Mouse (Mus musculus): ENCODE data around the gene Rnase4. TPM values are rescaled to one million over a fixed set of nuclear protein-coding genes. Genes with fewer than 3 reads are reported as not detected.

Rnase4 gene
- polyA plus RNA-seq (2012; rRNA removed): 581 and 650 TPM in 2 replicates

DNA sequence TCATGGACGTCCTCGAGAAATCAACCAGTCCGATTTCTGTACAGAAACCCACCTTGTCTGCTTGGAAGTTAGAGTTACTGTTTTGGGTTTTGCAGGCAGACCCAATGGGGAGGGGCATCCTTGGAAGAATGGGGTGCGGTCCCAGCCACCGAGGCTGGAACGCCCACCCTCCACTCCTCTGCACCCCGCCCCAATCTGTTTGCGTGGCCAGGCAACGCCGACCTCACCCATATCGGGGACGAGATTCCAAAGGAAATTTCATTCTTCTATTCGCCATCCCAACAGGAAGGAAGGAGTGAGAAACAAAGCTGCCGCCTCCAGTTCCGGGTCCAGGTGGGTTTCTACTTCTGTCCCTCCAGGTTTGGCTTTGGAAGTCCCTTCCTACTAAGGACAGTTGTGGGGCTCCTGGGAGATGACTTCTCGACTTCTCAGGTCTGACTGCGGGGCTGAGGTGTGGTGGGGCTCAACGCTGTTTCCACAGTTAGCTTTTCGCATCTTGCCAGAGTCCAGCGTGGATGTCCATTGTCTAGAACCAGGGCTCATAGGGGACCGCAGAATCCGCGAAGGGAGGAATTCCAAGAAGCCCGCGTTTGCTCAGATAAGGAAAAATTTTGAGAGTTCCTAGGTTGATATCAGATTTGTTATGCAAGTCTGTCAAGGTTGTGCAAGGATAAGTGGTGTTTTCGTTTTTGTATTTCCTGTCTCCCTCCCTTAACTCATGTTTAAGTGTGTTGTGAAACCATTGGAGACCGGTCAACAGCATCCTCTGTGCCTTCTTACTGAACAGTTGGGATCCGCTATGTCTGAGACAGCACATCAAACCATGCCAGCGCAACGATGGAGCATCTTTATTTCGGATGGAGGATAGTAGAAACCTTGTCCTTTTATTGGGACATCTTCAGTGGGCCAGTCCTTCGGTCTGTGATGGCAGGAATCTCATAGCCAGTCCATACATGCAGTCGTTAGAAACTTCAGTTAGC is at the start of gene Rnase4, which contains the start of gene Ang:
Gene Rnase4 (plus strand): TSS at position 157 of the 980 bp plus-strand sequence.
Gene Ang (plus strand): TSS at position 230 of the 980 bp plus-strand sequence.
- H3K4me3 ChIP-seq (replicated peaks; ENCODE audit: extremely low read depth, low read depth, low read length): peak within 1 kb of the TSS; percentile 93
- TF ChIP-seq POLR2A (IDR thresholded peaks at IDR 0.05; ENCODE audit: borderline replicate concordance, extremely low read depth, low read depth, low read length) (peak; percentile 42; the same call in 1 of the 2 replicates), CTCF (IDR thresholded peaks at IDR 0.05; ENCODE audit: insufficient read depth, low read length) (no peak)
- H3K4me1 ChIP-seq (ENCODE audit: control insufficient read depth, insufficient read depth, low read length): peaks cover 13% of the 10 kb centered on the region
- WGBS: 5% methylated on average over 33 of the region's 33 CpGs
- peak; percentile 71 for DNase-seq

DNA sequence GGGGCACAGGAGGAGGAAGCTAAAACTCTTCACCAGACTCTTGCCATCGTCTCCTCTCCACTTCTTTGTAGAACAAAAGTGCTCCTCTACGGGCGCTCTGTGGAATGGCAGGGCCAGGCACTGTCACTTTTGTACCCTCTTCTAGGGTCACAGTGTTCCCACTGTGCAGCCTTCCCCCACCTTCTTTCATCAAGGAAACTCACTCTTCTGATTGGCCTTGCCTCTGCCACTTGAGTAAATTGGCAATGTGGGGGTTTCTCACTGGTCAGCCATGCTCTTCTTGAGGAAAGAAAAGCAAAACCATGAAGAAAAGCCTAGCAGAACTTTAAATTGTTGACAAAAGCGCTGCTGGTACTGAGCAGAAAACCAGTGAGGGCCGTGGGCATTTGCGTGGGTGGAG is 49.1 kb upstream of the Rnase4 start, which contains the start of gene Rnase9:
Gene Rnase9 (minus strand): TSS at position 101 of the 400 bp plus-strand sequence.
- WGBS: 83% methylated on average over 6 of the region's 6 CpGs
- no peak for DNase-seq

DNA sequence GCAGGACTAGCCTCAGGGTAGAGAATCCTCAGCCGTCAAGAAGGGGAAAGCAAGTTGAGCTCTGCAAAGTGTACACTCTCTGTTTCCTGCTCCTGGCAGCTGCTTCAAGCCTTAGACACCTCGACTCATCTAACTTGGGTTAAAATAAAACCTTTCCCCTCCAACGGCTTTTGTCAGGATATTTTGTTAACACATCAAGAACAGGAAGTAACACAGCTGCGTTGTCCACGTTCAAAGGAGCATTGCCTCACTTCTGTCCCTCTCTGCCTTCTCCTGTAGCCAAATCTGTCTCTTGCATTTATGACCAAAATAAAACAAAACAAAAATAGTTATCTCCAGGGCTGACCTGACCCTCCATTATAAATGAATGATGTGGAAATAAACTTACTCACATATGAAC is 43.0 kb upstream of the Rnase4 start:
- Histone ChIP-seq H3K4me3 (replicated peaks; ENCODE audit: extremely low read depth, low read depth, low read length) (no peak overlapping the region), H3K4me1 (ENCODE audit: control insufficient read depth, insufficient read depth, low read length) (no peaks in the 10 kb centered on the region)
- TF ChIP-seq POLR2A (IDR thresholded peaks at IDR 0.05; ENCODE audit: borderline replicate concordance, extremely low read depth, low read depth, low read length): no peak
- no peak for TF ChIP-seq CTCF (IDR thresholded peaks at IDR 0.05; ENCODE audit: insufficient read depth, low read length)
- 15% methylated on average over 5 of the region's 5 CpGs for WGBS
- DNase-seq: no peak

More for the DNA sequence above, 49.1 kb upstream of the Rnase4 start, which contains the start of gene Rnase9:
- no peak within 1 kb of the TSS for H3K4me3 ChIP-seq (replicated peaks; ENCODE audit: extremely low read depth, low read depth, low read length)
- TF ChIP-seq POLR2A (IDR thresholded peaks at IDR 0.05; ENCODE audit: borderline replicate concordance, extremely low read depth, low read depth, low read length) (no peak), CTCF (IDR thresholded peaks at IDR 0.05; ENCODE audit: insufficient read depth, low read length) (no peak)
- no peaks in the 10 kb centered on the region for H3K4me1 ChIP-seq (ENCODE audit: control insufficient read depth, insufficient read depth, low read length)

DNA sequence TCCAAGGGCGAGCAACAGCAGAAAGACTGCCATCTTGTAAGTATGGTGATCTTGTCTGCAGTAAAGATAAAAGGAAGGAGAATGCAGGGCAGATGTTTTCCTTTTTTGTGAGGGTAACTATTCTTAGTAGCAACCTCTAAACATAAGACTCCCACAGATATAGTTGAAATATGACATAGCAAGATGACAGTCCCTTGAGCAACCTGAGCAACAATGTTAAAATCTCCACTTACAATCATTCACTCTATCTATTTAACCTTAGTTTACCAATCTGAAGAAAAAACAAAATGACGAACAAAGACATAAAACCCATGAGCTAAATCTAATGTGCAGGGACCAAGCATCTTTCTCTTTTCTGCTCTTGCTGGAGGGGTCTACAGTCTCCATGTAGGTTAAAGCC is 40.8 kb upstream of the Rnase4 start, which contains the start of gene Rnase11:
Gene Rnase11 (minus strand): TSS at position 101 of the 400 bp plus-strand sequence.
- Histone ChIP-seq H3K4me3 (replicated peaks; ENCODE audit: extremely low read depth, low read depth, low read length) (no peak within 1 kb of the TSS), H3K4me1 (ENCODE audit: control insufficient read depth, insufficient read depth, low read length) (no peaks in the 10 kb centered on the region)
- TF ChIP-seq CTCF (IDR thresholded peaks at IDR 0.05; ENCODE audit: insufficient read depth, low read length) (no peak), POLR2A (IDR thresholded peaks at IDR 0.05; ENCODE audit: borderline replicate concordance, extremely low read depth, low read depth, low read length) (no peak)
- DNase-seq: no peak
- 83% methylated on average over 2 of the region's 2 CpGs for WGBS

DNA sequence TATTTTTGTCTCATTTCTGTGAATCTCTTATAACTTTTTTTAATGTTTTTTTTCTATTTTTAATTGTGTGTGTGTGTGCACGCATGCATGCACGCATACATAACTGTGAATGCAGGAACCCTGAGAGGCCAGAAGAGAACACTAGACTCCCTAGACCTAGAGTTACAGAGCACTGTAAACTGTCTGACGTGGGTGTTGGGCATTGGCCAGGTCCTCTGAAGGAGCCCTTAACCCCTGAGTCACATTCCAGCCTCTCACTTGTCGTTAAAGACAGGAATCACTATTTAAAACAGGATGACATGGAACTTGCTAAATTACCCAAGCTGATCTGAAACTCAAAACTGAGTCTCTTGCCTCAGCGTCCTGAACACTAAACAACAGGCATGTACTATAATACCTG is 38.9 kb upstream of the Rnase4 start:
- no peak for DNase-seq
- WGBS: 36% methylated on average over 5 of the region's 5 CpGs
- Histone ChIP-seq H3K4me1 (ENCODE audit: control insufficient read depth, insufficient read depth, low read length) (no peaks in the 10 kb centered on the region), H3K4me3 (replicated peaks; ENCODE audit: extremely low read depth, low read depth, low read length) (no peak overlapping the region)
- TF ChIP-seq CTCF (IDR thresholded peaks at IDR 0.05; ENCODE audit: insufficient read depth, low read length) (no peak), POLR2A (IDR thresholded peaks at IDR 0.05; ENCODE audit: borderline replicate concordance, extremely low read depth, low read depth, low read length) (no peak)

DNA sequence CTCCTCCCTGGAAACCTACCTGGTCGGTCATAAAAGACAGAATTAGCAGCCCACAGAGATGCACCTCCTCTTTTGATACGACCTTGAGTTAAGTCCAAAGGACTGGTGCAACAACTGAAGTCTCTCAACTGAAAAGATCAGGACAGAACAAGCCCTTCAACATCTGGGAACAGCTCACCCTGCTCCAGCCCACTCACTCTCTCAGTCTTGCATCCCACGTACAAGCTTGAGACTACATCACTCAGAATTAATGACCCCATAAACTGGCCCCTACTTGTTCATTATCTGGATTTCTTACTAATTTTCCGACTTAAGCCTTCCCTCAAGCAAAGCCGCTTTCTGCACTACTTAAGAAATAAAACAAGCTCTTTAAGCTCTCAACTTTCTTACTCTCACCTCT is 37.7 kb upstream of the Rnase4 start:
- Histone ChIP-seq H3K4me1 (ENCODE audit: control insufficient read depth, insufficient read depth, low read length) (no peaks in the 10 kb centered on the region), H3K4me3 (replicated peaks; ENCODE audit: extremely low read depth, low read depth, low read length) (no peak overlapping the region)
- WGBS: 71% methylated on average over 5 of the region's 5 CpGs
- no peak for DNase-seq
- TF ChIP-seq CTCF (IDR thresholded peaks at IDR 0.05; ENCODE audit: insufficient read depth, low read length) (no peak), POLR2A (IDR thresholded peaks at IDR 0.05; ENCODE audit: borderline replicate concordance, extremely low read depth, low read depth, low read length) (no peak)

DNA sequence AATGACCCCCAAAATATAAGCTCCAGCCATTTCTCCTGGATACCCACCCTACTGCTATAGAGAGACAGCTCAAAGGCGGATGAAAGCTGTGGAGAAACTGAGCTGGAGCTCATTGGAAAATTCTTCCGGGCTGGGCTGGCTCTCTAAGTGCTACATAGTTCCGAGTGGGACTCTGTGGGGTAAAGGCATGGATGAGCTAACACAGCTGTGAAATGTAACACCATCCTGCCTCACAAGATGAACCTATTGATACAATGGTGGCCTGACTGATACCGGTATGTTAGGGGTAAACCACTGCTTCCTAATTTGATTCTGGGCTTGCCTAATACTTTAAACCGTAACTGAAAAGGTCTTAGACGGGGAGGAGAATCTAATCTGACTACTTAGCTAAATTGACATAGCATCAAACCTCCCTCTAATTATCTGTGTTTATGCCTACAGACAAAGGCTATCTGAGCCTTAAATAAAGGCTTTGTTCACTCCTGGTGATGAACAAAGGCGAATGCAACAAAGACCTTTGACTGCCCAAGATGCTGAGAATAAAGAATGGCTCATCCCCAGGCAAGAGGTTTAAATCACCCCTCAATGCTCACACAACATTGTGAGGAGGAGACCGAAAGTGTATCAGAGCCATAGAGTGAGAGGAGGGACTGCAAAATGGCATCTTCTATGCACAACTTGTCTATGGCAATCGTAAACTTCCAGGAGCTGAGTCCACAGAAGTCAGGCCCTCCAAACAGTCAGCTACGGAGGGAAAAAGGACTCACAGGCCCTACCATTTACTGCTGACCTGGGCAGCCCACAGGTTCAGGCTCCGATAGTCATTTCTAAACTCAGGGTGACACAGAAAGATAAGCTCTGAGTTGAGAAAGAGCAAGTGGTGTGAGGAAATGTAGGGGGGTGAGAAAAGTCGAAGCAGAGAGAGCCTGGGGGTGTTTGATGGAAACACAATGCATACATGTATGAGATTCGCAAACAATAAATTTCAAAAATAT is 36.3 kb upstream of the Rnase4 start:
- no peaks in the 10 kb centered on the region for H3K4me1 ChIP-seq (ENCODE audit: control insufficient read depth, insufficient read depth, low read length)
- TF ChIP-seq CTCF (IDR thresholded peaks at IDR 0.05; ENCODE audit: insufficient read depth, low read length) (no peak), POLR2A (IDR thresholded peaks at IDR 0.05; ENCODE audit: borderline replicate concordance, extremely low read depth, low read depth, low read length) (no peak)
- no peak for DNase-seq
- 72% methylated on average over 13 of the region's 13 CpGs for WGBS
- H3K4me3 ChIP-seq (replicated peaks; ENCODE audit: extremely low read depth, low read depth, low read length): no peak overlapping the region

DNA sequence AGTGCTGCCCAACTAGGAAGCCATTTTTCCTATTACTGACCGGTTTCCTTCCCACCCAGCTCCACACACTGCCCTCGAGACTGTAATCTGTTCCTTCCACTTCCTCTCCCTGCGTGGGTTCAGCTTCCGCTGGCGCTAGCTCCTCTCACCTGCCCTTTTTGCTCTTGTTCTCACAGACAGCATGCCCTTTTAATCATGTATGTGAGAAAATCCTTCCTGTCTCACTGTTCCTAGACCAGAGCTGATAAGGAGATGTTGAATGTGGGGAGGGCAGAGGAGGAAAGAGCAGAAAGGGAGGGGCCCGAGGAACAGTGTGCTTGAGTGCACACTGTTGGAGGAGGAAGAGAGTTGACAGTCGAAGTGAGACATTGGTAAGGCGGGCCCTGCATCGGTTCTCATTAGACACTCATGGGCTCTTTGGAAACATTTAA is 33.5 kb upstream of the Rnase4 start, which contains the start of gene Rnase12:
Gene Rnase12 (minus strand): TSS at position 261 of the 431 bp plus-strand sequence.
- Histone ChIP-seq H3K4me1 (ENCODE audit: control insufficient read depth, insufficient read depth, low read length) (0 out of 2 replicates have a peak, but pooled peaks cover 1% of the 10 kb centered on the region), H3K4me3 (replicated peaks; ENCODE audit: extremely low read depth, low read depth, low read length) (no peak within 1 kb of the TSS)
- 28% methylated on average over 9 of the region's 9 CpGs for WGBS
- DNase-seq: no peak
- TF ChIP-seq POLR2A (IDR thresholded peaks at IDR 0.05; ENCODE audit: borderline replicate concordance, extremely low read depth, low read depth, low read length) (no peak), CTCF (IDR thresholded peaks at IDR 0.05; ENCODE audit: insufficient read depth, low read length) (no peak)
